Mouse (Mus musculus): ENCODE measurements around the gene Sort1.
A peak's percentile ranks its signal among the peaks of the same experiment; 100 is the strongest.

Sort1 gene

GRCm38 (mm10) chr3:108295379-108296219 is 11.7 kb downstream of the Sort1 start:
- peak; percentile 50 to 57 for DNase-seq

- DNase-seq = peak; percentile 32 to 36
Observed at GRCm38 (mm10) chr3:108296220-108297049, 12.6 kb downstream of the Sort1 start.

GRCm38 (mm10) chr3:108297050-108297419 is 13.2 kb downstream of the Sort1 start:
- DNase-seq = no peak

- DNase-seq = no peak
Observed at GRCm38 (mm10) chr3:108297603-108298553, 14.0 kb downstream of the Sort1 start.

- peak; percentile 43 to 52 for DNase-seq
Observed at GRCm38 (mm10) chr3:108300455-108301030, 16.7 kb downstream of the Sort1 start.

- no peak for DNase-seq
Observed at GRCm38 (mm10) chr3:108303683-108304082, 19.8 kb downstream of the Sort1 start.

- no peak for DNase-seq
Observed at GRCm38 (mm10) chr3:108304747-108305146, 20.9 kb downstream of the Sort1 start.

GRCm38 (mm10) chr3:108306387-108306786 is 22.5 kb downstream of the Sort1 start:
- no peak for DNase-seq

GRCm38 (mm10) chr3:108307485-108307884 is 23.6 kb downstream of the Sort1 start:
- no peak for DNase-seq

- DNase-seq = no peak
Observed at GRCm38 (mm10) chr3:108310921-108311341, 27.0 kb downstream of the Sort1 start.

- no peak for DNase-seq
Observed at GRCm38 (mm10) chr3:108311688-108312087, 27.8 kb downstream of the Sort1 start.

GRCm38 (mm10) chr3:108312414-108312813 is 28.5 kb downstream of the Sort1 start:
- DNase-seq = no peak

GRCm38 (mm10) chr3:108313138-108313537 is 29.3 kb downstream of the Sort1 start:
- DNase-seq = no peak

GRCm38 (mm10) chr3:108314038-108314675 is 30.3 kb downstream of the Sort1 start:
- no peak for DNase-seq

GRCm38 (mm10) chr3:108318517-108318916 is 34.6 kb downstream of the Sort1 start:
- no peak for DNase-seq

- peak in 1 of 2 experiments; percentile 27 for DNase-seq
Observed at GRCm38 (mm10) chr3:108321671-108322070, 37.8 kb downstream of the Sort1 start.

- DNase-seq = no peak
Observed at GRCm38 (mm10) chr3:108322136-108322535, 38.3 kb downstream of the Sort1 start.

GRCm38 (mm10) chr3:108322962-108323361 is 39.1 kb downstream of the Sort1 start:
- no peak for DNase-seq

- no peak for DNase-seq
Observed at GRCm38 (mm10) chr3:108324837-108325236, 41.0 kb downstream of the Sort1 start.

- no peak for DNase-seq
Observed at GRCm38 (mm10) chr3:108325521-108325920, 41.6 kb downstream of the Sort1 start.

GRCm38 (mm10) chr3:108327275-108327674 is 43.4 kb downstream of the Sort1 start:
- DNase-seq = no peak

GRCm38 (mm10) chr3:108327916-108328315 is 44.0 kb downstream of the Sort1 start:
- peak in 1 of 2 experiments; percentile 17 for DNase-seq

All from cerebellum, postnatal 36 days (tissue).